Mouse (Mus musculus): ENCODE measurements around the gene Ugt1a10. TPM values are rescaled to one million over a fixed set of nuclear protein-coding genes. Genes with fewer than 3 reads are reported as not detected.
"Not testable (repeated sequence)": the region's sequence is repeated elsewhere in the genome, so short reads cannot be mapped to it uniquely, and the experiment has no call there.

Gene Ugt1a10
- polyA plus RNA-seq, 1 experiment = 166 TPM

GRCm38 (mm10) chr1:88143966-88144675, 88.9 kb downstream of the Ugt1a10 start:
- H3K4me1 ChIP-seq (ENCODE audit: control insufficient read depth, insufficient read depth, low read length); H3K36me3 ChIP-seq (ENCODE audit: control insufficient read depth, insufficient read depth, low read length); H3K27ac ChIP-seq (ENCODE audit: insufficient read depth, low read depth, low read length); H3K27me3 ChIP-seq (replicated peaks; ENCODE audit: control insufficient read depth, insufficient read depth, low read length); H3K4me3 ChIP-seq (ENCODE audit: insufficient read depth, low read depth, low read length): not testable (repeated sequence)
- TF ChIP-seq CTCF (conservative IDR thresholded peaks at IDR 0.05; ENCODE audit: insufficient read depth, insufficient read length, low read depth, low read length) = peak; percentile 53
- WGBS = 2% methylated on average over 5 of the region's 5 CpGs
- peak; percentile 72 for DNase-seq

- not testable (repeated sequence) for H3K4me3 ChIP-seq (ENCODE audit: insufficient read depth, low read depth, low read length); H3K36me3 ChIP-seq (ENCODE audit: control insufficient read depth, insufficient read depth, low read length); H3K27me3 ChIP-seq (replicated peaks; ENCODE audit: control insufficient read depth, insufficient read depth, low read length); H3K4me1 ChIP-seq (ENCODE audit: control insufficient read depth, insufficient read depth, low read length); H3K27ac ChIP-seq (ENCODE audit: insufficient read depth, low read depth, low read length)
- peak; percentile 41 for TF ChIP-seq CTCF (conservative IDR thresholded peaks at IDR 0.05; ENCODE audit: insufficient read depth, insufficient read length, low read depth, low read length)
- WGBS = 62% methylated on average over 2 of the region's 2 CpGs
- peak; percentile 30 for DNase-seq
Observed at GRCm38 (mm10) chr1:88145278-88145677, 90.1 kb downstream of the Ugt1a10 start.

- H3K4me3 ChIP-seq (ENCODE audit: insufficient read depth, low read depth, low read length); H3K4me1 ChIP-seq (ENCODE audit: control insufficient read depth, insufficient read depth, low read length); H3K36me3 ChIP-seq (ENCODE audit: control insufficient read depth, insufficient read depth, low read length); DNase-seq; H3K27ac ChIP-seq (ENCODE audit: insufficient read depth, low read depth, low read length); H3K27me3 ChIP-seq (replicated peaks; ENCODE audit: control insufficient read depth, insufficient read depth, low read length): not testable (repeated sequence)
- WGBS = 88% methylated on average over 2 of the region's 2 CpGs
- peak; percentile 36; the same call in 1 of the 2 replicates for TF ChIP-seq CTCF (conservative IDR thresholded peaks at IDR 0.05; ENCODE audit: insufficient read depth, insufficient read length, low read depth, low read length)
Observed at GRCm38 (mm10) chr1:88150133-88150532, 94.9 kb downstream of the Ugt1a10 start.

- Histone ChIP-seq H3K4me3 (ENCODE audit: insufficient read depth, low read depth, low read length) (no peak overlapping the region), H3K4me1 (ENCODE audit: control insufficient read depth, insufficient read depth, low read length) (no peaks in the 10 kb centered on the region), H3K27me3 (replicated peaks; ENCODE audit: control insufficient read depth, insufficient read depth, low read length) (no peaks in the 10 kb centered on the region), H3K27ac (ENCODE audit: insufficient read depth, low read depth, low read length) (no peak overlapping the region), H3K36me3 (ENCODE audit: control insufficient read depth, insufficient read depth, low read length) (no peaks in the 10 kb centered on the region)
- no peak for DNase-seq
- TF ChIP-seq POLR2A (IDR thresholded peaks at IDR 0.05; ENCODE audit: low read depth, low read length) (no peak), CTCF (conservative IDR thresholded peaks at IDR 0.05; ENCODE audit: insufficient read depth, insufficient read length, low read depth, low read length) (no peak)
- WGBS = 74% methylated on average over 2 of the region's 2 CpGs
Observed at GRCm38 (mm10) chr1:88158430-88158829, 103.2 kb downstream of the Ugt1a10 start.

- Histone ChIP-seq H3K36me3 (ENCODE audit: control insufficient read depth, insufficient read depth, low read length) (no peaks in the 10 kb centered on the region), H3K4me3 (ENCODE audit: insufficient read depth, low read depth, low read length) (no peak within 1 kb of the TSS), H3K27ac (ENCODE audit: insufficient read depth, low read depth, low read length) (no peak within 1 kb of the TSS), H3K4me1 (ENCODE audit: control insufficient read depth, insufficient read depth, low read length) (no peaks in the 10 kb centered on the region), H3K27me3 (replicated peaks; ENCODE audit: control insufficient read depth, insufficient read depth, low read length) (no peaks in the 10 kb centered on the region)
- WGBS = 74% methylated on average over 5 of the region's 5 CpGs
- DNase-seq = no peak
- TF ChIP-seq CTCF (conservative IDR thresholded peaks at IDR 0.05; ENCODE audit: insufficient read depth, insufficient read length, low read depth, low read length) (0 out of 2 replicates have a peak, but pooled peaks have one; percentile 16), POLR2A (IDR thresholded peaks at IDR 0.05; ENCODE audit: low read depth, low read length) (no peak)
Observed at GRCm38 (mm10) chr1:88165711-88166110, 110.5 kb downstream of the Ugt1a10 start, which contains the start of gene Ugt1a5. TSS of gene Ugt1a5 (plus strand) at chr1:88166012.

GRCm38 (mm10) chr1:88172190-88172589, 117.0 kb downstream of the Ugt1a10 start:
- not testable (repeated sequence) for DNase-seq; H3K36me3 ChIP-seq (ENCODE audit: control insufficient read depth, insufficient read depth, low read length); H3K27ac ChIP-seq (ENCODE audit: insufficient read depth, low read depth, low read length); H3K4me3 ChIP-seq (ENCODE audit: insufficient read depth, low read depth, low read length); H3K4me1 ChIP-seq (ENCODE audit: control insufficient read depth, insufficient read depth, low read length); H3K27me3 ChIP-seq (replicated peaks; ENCODE audit: control insufficient read depth, insufficient read depth, low read length)
- 85% methylated on average over 7 of the region's 7 CpGs for WGBS

- H3K27ac ChIP-seq (ENCODE audit: insufficient read depth, low read depth, low read length) = no peak overlapping the region
- no peaks in the 10 kb centered on the region for H3K4me1 ChIP-seq (ENCODE audit: control insufficient read depth, insufficient read depth, low read length)
- TF ChIP-seq CTCF (conservative IDR thresholded peaks at IDR 0.05; ENCODE audit: insufficient read depth, insufficient read length, low read depth, low read length) (no peak), POLR2A (IDR thresholded peaks at IDR 0.05; ENCODE audit: low read depth, low read length) (no peak)
- DNase-seq = peak; percentile 62
- H3K27me3 ChIP-seq (replicated peaks; ENCODE audit: control insufficient read depth, insufficient read depth, low read length) = no peaks in the 10 kb centered on the region
- no peaks in the 10 kb centered on the region for H3K36me3 ChIP-seq (ENCODE audit: control insufficient read depth, insufficient read depth, low read length)
- 92% methylated on average over 1 of the region's 1 CpGs for WGBS
- no peak overlapping the region for H3K4me3 ChIP-seq (ENCODE audit: insufficient read depth, low read depth, low read length)
Observed at GRCm38 (mm10) chr1:88179657-88180056, 124.5 kb downstream of the Ugt1a10 start.

Measured in kidney, adult 2 months (tissue).